Mouse (Mus musculus) lung, embryonic 15.5 days (tissue): ENCODE measurements around the gene Egln1. TPM values are rescaled to one million over a fixed set of nuclear protein-coding genes. Genes with fewer than 3 reads are reported as not detected.

Experiments used
- ATAC-seq: fragments of 200-750 bp; cut with Nextera tagmentation; 2 replicates; pipeline ENCODE4 v1.8.0; 2017; ENCODE audit warnings: moderate number of reproducible peaks, borderline replicate concordance; ENCODE audit not compliant: low FRiP score, low TSS enrichment; ENCODE audit errors: extremely low read depth
- H3K27ac ChIP-seq: fragments of 300-500 bp; sonication (generic); 2 replicates; pipeline ENCODE4 v1.5.1; 2015; ENCODE audit warnings: moderate library complexity, mild to moderate bottlenecking, inconsistent platforms
- H3K27me3 ChIP-seq: fragments of 300-500 bp; sonication (generic); 2 replicates; pipeline ENCODE4 v1.6.1; 2015; ENCODE audit warnings: inconsistent platforms
- H3K36me3 ChIP-seq: fragments of 300-500 bp; sonication (generic); 2 replicates; pipeline ENCODE4 v1.6.1; 2015; ENCODE audit warnings: inconsistent platforms
- H3K4me1 ChIP-seq: fragments of 300-500 bp; sonication (generic); 2 replicates; pipeline ENCODE4 v1.6.1; 2015; ENCODE audit warnings: inconsistent platforms
- H3K4me2 ChIP-seq: fragments of 300-500 bp; sonication (generic); 2 replicates; pipeline ENCODE4 v1.6.1; 2015; ENCODE audit warnings: inconsistent platforms, mild to moderate bottlenecking, moderate library complexity
- H3K4me3 ChIP-seq: fragments of 300-500 bp; sonication (generic); 2 replicates; pipeline ENCODE4 v1.5.1; 2015; ENCODE audit warnings: mild to moderate bottlenecking, inconsistent platforms
- H3K9ac ChIP-seq: fragments of 300-500 bp; sonication (generic); 2 replicates; pipeline ENCODE4 v1.6.1; 2015; ENCODE audit warnings: inconsistent platforms
- H3K9me3 ChIP-seq: fragments of 300-500 bp; sonication (generic); 2 replicates; pipeline ENCODE4 v1.6.1; 2016; ENCODE audit warnings: inconsistent platforms
- WGBS: fragments of 180-500 bp; shearing (Covaris S2); methylation state at CpG from one replicate; pipeline ENCODE4 v1.1.7; 2015; 5-methylcytosine and 5-hydroxymethylcytosine counted together
- polyA plus RNA-seq: library from polyadenylated mRNA; unstranded; fragments of >200 nt; fragmentation: Nextera tagmentation; extraction: Ambion mirVana; gene quantifications from 2 replicates; pipeline ENCODE4 v1.2.1, GENCODE M21; 2015

Egln1 gene
- polyA plus RNA-seq, 1 experiment from 2014 or later, result 12.0 TPM

- Histone ChIP-seq H3K27me3 (no peaks in the 10 kb centered on the region), H3K4me2 (no peak overlapping the region), H3K9ac (no peak overlapping the region), H3K9me3 (no peaks in the 10 kb centered on the region), H3K4me1 (no peaks in the 10 kb centered on the region), H3K4me3 (no peak overlapping the region), H3K36me3 (peaks cover 7% of the 10 kb centered on the region; the same call in 1 of the 2 replicates), H3K27ac (no peak overlapping the region)
- no peak for ATAC-seq
- 87% methylated on average over 4 of the region's 4 CpGs for WGBS
These were observed 11.8 kb downstream of the Egln1 start for GRCm38 (mm10) chr8:124937293-124937692.

GRCm38 (mm10) chr8:124936699-124937098 lies 12.4 kb downstream of the Egln1 start:
- H3K4me1 ChIP-seq, result no peaks in the 10 kb centered on the region
- no peak overlapping the region for H3K4me3 ChIP-seq
- ATAC-seq, result no peak
- H3K27ac ChIP-seq, result no peak overlapping the region
- H3K27me3 ChIP-seq, result no peaks in the 10 kb centered on the region
- no peaks in the 10 kb centered on the region for H3K9me3 ChIP-seq
- H3K4me2 ChIP-seq, result no peak overlapping the region
- WGBS, result 94% methylated on average over 10 of the region's 10 CpGs
- peaks cover 7% of the 10 kb centered on the region; the same call in 1 of the 2 replicates for H3K36me3 ChIP-seq
- H3K9ac ChIP-seq, result no peak overlapping the region

GRCm38 (mm10) chr8:124935116-124935515 lies 14.0 kb downstream of the Egln1 start:
- H3K4me3 ChIP-seq, result no peak overlapping the region
- no peaks in the 10 kb centered on the region for H3K27me3 ChIP-seq
- no peak overlapping the region for H3K27ac ChIP-seq
- H3K9ac ChIP-seq, result no peak overlapping the region
- WGBS, result 81% methylated on average over 5 of the region's 5 CpGs
- H3K36me3 ChIP-seq, result peaks cover 4% of the 10 kb centered on the region; the same call in 1 of the 2 replicates
- no peaks in the 10 kb centered on the region for H3K4me1 ChIP-seq
- H3K4me2 ChIP-seq, result no peak overlapping the region
- no peak for ATAC-seq
- H3K9me3 ChIP-seq, result no peaks in the 10 kb centered on the region

GRCm38 (mm10) chr8:124932435-124932834 lies 16.7 kb downstream of the Egln1 start:
- Histone ChIP-seq H3K27me3 (no peaks in the 10 kb centered on the region), H3K9ac (no peak overlapping the region), H3K36me3 (no peaks in the 10 kb centered on the region), H3K9me3 (no peaks in the 10 kb centered on the region), H3K4me2 (no peak overlapping the region), H3K4me1 (peaks cover 1% of the 10 kb centered on the region; the same call in 1 of the 2 replicates), H3K27ac (no peak overlapping the region), H3K4me3 (no peak overlapping the region)
- 74% methylated on average over 3 of the region's 3 CpGs for WGBS
- ATAC-seq, result no peak

GRCm38 (mm10) chr8:124930649-124931048 lies 18.5 kb downstream of the Egln1 start:
- H3K4me1 ChIP-seq, result peaks cover 17% of the 10 kb centered on the region
- H3K4me3 ChIP-seq, result no peak overlapping the region
- H3K27me3 ChIP-seq, result no peaks in the 10 kb centered on the region
- H3K4me2 ChIP-seq, result no peak overlapping the region
- no peak for ATAC-seq
- H3K27ac ChIP-seq, result no peak overlapping the region
- no peaks in the 10 kb centered on the region for H3K9me3 ChIP-seq
- 82% methylated on average over 4 of the region's 4 CpGs for WGBS
- H3K9ac ChIP-seq, result no peak overlapping the region
- H3K36me3 ChIP-seq, result no peaks in the 10 kb centered on the region

GRCm38 (mm10) chr8:124930086-124930485 lies 19.0 kb downstream of the Egln1 start:
- H3K4me1 ChIP-seq, result peaks cover 17% of the 10 kb centered on the region
- H3K9ac ChIP-seq, result no peak overlapping the region
- 83% methylated on average over 13 of the region's 13 CpGs for WGBS
- H3K27me3 ChIP-seq, result no peaks in the 10 kb centered on the region
- no peak overlapping the region for H3K27ac ChIP-seq
- no peak for ATAC-seq
- H3K36me3 ChIP-seq, result no peaks in the 10 kb centered on the region
- H3K9me3 ChIP-seq, result no peaks in the 10 kb centered on the region
- no peak overlapping the region for H3K4me3 ChIP-seq
- no peak overlapping the region for H3K4me2 ChIP-seq

GRCm38 (mm10) chr8:124929006-124929405 lies 20.1 kb downstream of the Egln1 start:
- WGBS, result 80% methylated on average over 11 of the region's 11 CpGs
- H3K9me3 ChIP-seq, result no peaks in the 10 kb centered on the region
- H3K4me3 ChIP-seq, result no peak overlapping the region
- no peak overlapping the region for H3K27ac ChIP-seq
- H3K27me3 ChIP-seq, result no peaks in the 10 kb centered on the region
- ATAC-seq, result no peak
- peaks cover 17% of the 10 kb centered on the region for H3K4me1 ChIP-seq
- no peaks in the 10 kb centered on the region for H3K36me3 ChIP-seq
- no peak overlapping the region for H3K9ac ChIP-seq
- no peak overlapping the region for H3K4me2 ChIP-seq

GRCm38 (mm10) chr8:124926351-124926771 lies 22.8 kb downstream of the Egln1 start:
- no peak overlapping the region for H3K4me2 ChIP-seq
- H3K36me3 ChIP-seq, result no peaks in the 10 kb centered on the region
- no peaks in the 10 kb centered on the region for H3K9me3 ChIP-seq
- no peaks in the 10 kb centered on the region for H3K27me3 ChIP-seq
- 36% methylated on average over 10 of the region's 10 CpGs for WGBS
- peak overlapping the region; percentile 72; the same call in 1 of the 2 replicates for H3K27ac ChIP-seq
- ATAC-seq, result 0 out of 2 replicates have a peak, but pooled peaks have one; percentile 37
- no peak overlapping the region for H3K9ac ChIP-seq
- peaks cover 33% of the 10 kb centered on the region for H3K4me1 ChIP-seq
- no peak overlapping the region for H3K4me3 ChIP-seq

GRCm38 (mm10) chr8:124925544-124926266 lies 23.4 kb downstream of the Egln1 start:
- 49% methylated on average over 14 of the region's 14 CpGs for WGBS
- H3K9me3 ChIP-seq, result no peaks in the 10 kb centered on the region
- no peaks in the 10 kb centered on the region for H3K27me3 ChIP-seq
- H3K4me2 ChIP-seq, result no peak overlapping the region
- no peak overlapping the region for H3K9ac ChIP-seq
- peak overlapping the region; percentile 72; the same call in 1 of the 2 replicates for H3K27ac ChIP-seq
- no peaks in the 10 kb centered on the region for H3K36me3 ChIP-seq
- no peak overlapping the region for H3K4me3 ChIP-seq
- ATAC-seq, result no peak
- peaks cover 36% of the 10 kb centered on the region for H3K4me1 ChIP-seq

- no peaks in the 10 kb centered on the region for H3K27me3 ChIP-seq
- H3K36me3 ChIP-seq, result no peaks in the 10 kb centered on the region
- no peaks in the 10 kb centered on the region for H3K9me3 ChIP-seq
- H3K4me2 ChIP-seq, result no peak overlapping the region
- 85% methylated on average over 15 of the region's 15 CpGs for WGBS
- H3K4me3 ChIP-seq, result no peak overlapping the region
- no peak overlapping the region for H3K27ac ChIP-seq
- ATAC-seq, result no peak
- peaks cover 36% of the 10 kb centered on the region for H3K4me1 ChIP-seq
- no peak overlapping the region for H3K9ac ChIP-seq
These were observed 25.0 kb downstream of the Egln1 start for GRCm38 (mm10) chr8:124923971-124924652.

GRCm38 (mm10) chr8:124922490-124923089 lies 26.5 kb downstream of the Egln1 start:
- no peaks in the 10 kb centered on the region for H3K27me3 ChIP-seq
- H3K36me3 ChIP-seq, result no peaks in the 10 kb centered on the region
- peaks cover 36% of the 10 kb centered on the region for H3K4me1 ChIP-seq
- no peak for ATAC-seq
- H3K9ac ChIP-seq, result no peak overlapping the region
- no peaks in the 10 kb centered on the region for H3K9me3 ChIP-seq
- H3K27ac ChIP-seq, result no peak overlapping the region
- H3K4me2 ChIP-seq, result no peak overlapping the region
- H3K4me3 ChIP-seq, result no peak overlapping the region
- WGBS, result 64% methylated on average over 11 of the region's 11 CpGs
